24 mouse cellular contexts compared by ENCODE assay signal in genomic region chr1:77532576-77533183, GRCm38 (mm10). TPM values are rescaled to one million over a fixed set of nuclear protein-coding genes. Genes with fewer than 3 reads are reported as not detected.
DNase-seq lines count a peak whose midpoint lies in the region; ATAC-seq and TF ChIP-seq lines count a peak whose summit lies in the region.
"Had no signal": no experiment of that assay in that cellular context is flagged by ENCODE, and none has a peak within 500 bp of the region (broad histone marks: within the 10 kb centered on the region; RNA-seq: fewer than 3 reads in every experiment).

No protein-coding gene starts in this region.

- peak; percentile 64 for ATAC-seq in midbrain, embryonic 16.5 days
- ATAC-seq in midbrain, embryonic 13.5 days: no peak
- ATAC-seq in forebrain, embryonic 12.5 days (ENCODE audit: low FRiP score): peak; percentile 54; the same call in 1 of the 2 replicates
- peak; percentile 34 for ATAC-seq in forebrain, postnatal 0 days
- ATAC-seq: activated CD4-positive, CD25-positive, alpha-beta regulatory T cell, adult 4 months; intestine, postnatal 0 days; liver, embryonic 12.5 days had no signal

- no peak overlapping the region for H3K4me3 ChIP-seq in midbrain, embryonic 16.5 days (ENCODE audit: low read depth, low read length)
- H3K4me3 ChIP-seq in midbrain, embryonic 13.5 days (replicated peaks): no peak overlapping the region
- H3K4me3 ChIP-seq in forebrain, embryonic 12.5 days (replicated peaks): no peak overlapping the region
- no peak overlapping the region for H3K4me3 ChIP-seq in forebrain, postnatal 0 days (ENCODE audit: low read depth, low read length)
- H3K4me3 ChIP-seq: heart, embryonic 12.5 days; layer of hippocampus, adult 2 months; limb, embryonic 12.5 days; liver, embryonic 12.5 days had no signal

- peaks cover 4% of the 10 kb centered on the region; the same call in 1 of the 2 replicates for H3K4me1 ChIP-seq in midbrain, embryonic 16.5 days (ENCODE audit: control insufficient read depth, insufficient read depth, low read length)
- peaks cover 11% of the 10 kb centered on the region for H3K4me1 ChIP-seq in midbrain, embryonic 13.5 days (replicated peaks)
- peaks cover 13% of the 10 kb centered on the region for H3K4me1 ChIP-seq in forebrain, embryonic 12.5 days
- peaks cover 5% of the 10 kb centered on the region; the same call in 1 of the 2 replicates for H3K4me1 ChIP-seq in forebrain, postnatal 0 days (ENCODE audit: insufficient read depth)
- H3K4me1 ChIP-seq: heart, embryonic 12.5 days; liver, embryonic 12.5 days had no signal

- no peak overlapping the region for H3K27ac ChIP-seq in midbrain, embryonic 16.5 days (ENCODE audit: low read length)
- H3K27ac ChIP-seq in midbrain, embryonic 13.5 days: no peak overlapping the region
- H3K27ac ChIP-seq in forebrain, embryonic 12.5 days: peak overlapping the region; percentile 81
- H3K27ac ChIP-seq in forebrain, postnatal 0 days (ENCODE audit: low read depth, low read length): no peak overlapping the region
- H3K27ac ChIP-seq: layer of hippocampus, adult 2 months; limb, embryonic 12.5 days; liver, embryonic 12.5 days had no signal

- DNase-seq in forebrain, postnatal 0 days: no peak
- no peak for DNase-seq in lung, postnatal 36 days
- no peak for DNase-seq in cerebellum, adult 18-20 months
- DNase-seq in liver: no peak
- DNase-seq: adrenal gland, adult 8-10 months; cerebellum, adult 8-10 months; cerebellum, postnatal 36 days; gastrocnemius, postnatal 14 days; heart, adult 11 months; heart, postnatal 10 days; kidney, postnatal 25 days; lung, postnatal 14 days; right cerebral cortex, postnatal 25 days; thymus, postnatal 14 days had no signal

- TF ChIP-seq CTCF in forebrain, postnatal 0 days (IDR thresholded peaks at IDR 0.05; ENCODE audit: low read depth): no peak

- H3K36me3 ChIP-seq in midbrain, embryonic 16.5 days (ENCODE audit: control insufficient read depth, insufficient read depth, low read length): no peaks in the 10 kb centered on the region
- H3K36me3 ChIP-seq in midbrain, embryonic 13.5 days: no peaks in the 10 kb centered on the region
- H3K36me3 ChIP-seq in forebrain, embryonic 12.5 days (replicated peaks): no peaks in the 10 kb centered on the region
- H3K36me3 ChIP-seq in forebrain, postnatal 0 days (ENCODE audit: insufficient read depth): no peaks in the 10 kb centered on the region
- H3K36me3 ChIP-seq: heart, embryonic 12.5 days; limb, embryonic 12.5 days; liver, embryonic 12.5 days had no signal

- H3K9me3 ChIP-seq in midbrain, embryonic 16.5 days (replicated peaks; ENCODE audit: control insufficient read depth, low read length, poor library complexity, severe bottlenecking): no peaks in the 10 kb centered on the region
- H3K9me3 ChIP-seq in midbrain, embryonic 13.5 days: no peaks in the 10 kb centered on the region
- no peaks in the 10 kb centered on the region for H3K9me3 ChIP-seq in forebrain, embryonic 12.5 days
- no peaks in the 10 kb centered on the region for H3K9me3 ChIP-seq in forebrain, postnatal 0 days (ENCODE audit: low read length)
- H3K9me3 ChIP-seq: heart, embryonic 12.5 days; limb, embryonic 12.5 days; liver, embryonic 12.5 days had no signal

- no peaks in the 10 kb centered on the region for H3K27me3 ChIP-seq in midbrain, embryonic 16.5 days (ENCODE audit: control insufficient read depth, insufficient read depth, low read depth, low read length)
- 0 out of 2 replicates have a peak, but pooled peaks cover 3% of the 10 kb centered on the region for H3K27me3 ChIP-seq in midbrain, embryonic 13.5 days
- no peaks in the 10 kb centered on the region for H3K27me3 ChIP-seq in forebrain, embryonic 12.5 days
- H3K27me3 ChIP-seq in forebrain, postnatal 0 days (ENCODE audit: insufficient read depth, low read length): no peaks in the 10 kb centered on the region
- H3K27me3 ChIP-seq: heart, embryonic 12.5 days; liver, embryonic 12.5 days had no signal

- no peak overlapping the region for H3K4me2 ChIP-seq in midbrain, embryonic 16.5 days (ENCODE audit: low read length)
- no peak overlapping the region for H3K4me2 ChIP-seq in midbrain, embryonic 13.5 days (replicated peaks)
- H3K4me2 ChIP-seq in forebrain, embryonic 12.5 days: peak overlapping the region; percentile 28
- 0 out of 2 replicates have a peak overlapping the region, but pooled peaks have one; percentile 6 for H3K4me2 ChIP-seq in forebrain, postnatal 0 days (ENCODE audit: low read depth)
- H3K4me2 ChIP-seq: heart, embryonic 12.5 days; limb, embryonic 12.5 days; liver, embryonic 12.5 days had no signal

- WGBS in midbrain, embryonic 16.5 days: 38% methylated on average over 6 of the region's 6 CpGs
- WGBS in midbrain, embryonic 13.5 days: 40% methylated on average over 6 of the region's 6 CpGs
- 16% methylated on average over 6 of the region's 6 CpGs for WGBS in forebrain, embryonic 12.5 days
- 9% methylated on average over 6 of the region's 6 CpGs for WGBS in forebrain, postnatal 0 days

- no peak overlapping the region for H3K9ac ChIP-seq in midbrain, embryonic 16.5 days (ENCODE audit: low read depth, low read length)
- H3K9ac ChIP-seq in midbrain, embryonic 13.5 days (replicated peaks): no peak overlapping the region
- no peak overlapping the region for H3K9ac ChIP-seq in forebrain, embryonic 12.5 days
- no peak overlapping the region for H3K9ac ChIP-seq in forebrain, postnatal 0 days
- H3K9ac ChIP-seq: heart, embryonic 12.5 days; limb, embryonic 12.5 days; liver, embryonic 12.5 days had no signal

RNA-seq across cellular contexts. Expression of gene Epha4, which starts 17.8 kb away (rescaled TPM):
- polyA plus RNA-seq in midbrain, embryonic 16.5 days (2015; fragmentation: Nextera tagmentation; extraction: Ambion mirVana): 30.4 and 36.8 TPM in 2 replicates
- polyA plus RNA-seq in midbrain, embryonic 13.5 days (2015; fragmentation: Nextera tagmentation; extraction: Ambion mirVana): 36.5 and 37.5 TPM in 2 replicates
- 56.2 and 58.4 TPM in 2 replicates for polyA plus RNA-seq in forebrain, embryonic 12.5 days (2016; fragmentation: Nextera tagmentation; extraction: Ambion mirVana)
- total RNA-seq in forebrain, postnatal 0 days (2014; rRNA removed): 111 and 118 TPM in 2 replicates
- polyA plus RNA-seq in forebrain, postnatal 0 days (2015; fragmentation: Nextera tagmentation; extraction: Ambion mirVana): 45.9 and 58.7 TPM in 2 replicates
- total RNA-seq: MEL had no signal

Comparison
In these comparisons a context has a peak if more than half of its experiments do, and no peak if none do; other contexts are left out.
1. H3K4me2 ChIP-seq: peak in forebrain, embryonic 12.5 days (single experiment) and forebrain, postnatal 0 days (single experiment); none in midbrain, embryonic 16.5 days (single experiment) and midbrain, embryonic 13.5 days (single experiment).